Mouse (Mus musculus) myocyte (in vitro differentiated cells): Measurements from ENCODE around the gene Kctd21.

Source experiments
- POLR2A ChIP-seq: IDR thresholded peaks from one replicate; pipeline ENCODE4 v1.6.1; 2011; ENCODE audit warnings: low read depth, mild to moderate bottlenecking, control low read depth, moderate library complexity; ENCODE audit not compliant: insufficient read length
- POLR2AphosphoS2 ChIP-seq: IDR thresholded peaks from one replicate; pipeline ENCODE4 v1.6.1; 2011; ENCODE audit warnings: low read depth, control low read depth; ENCODE audit not compliant: insufficient read length

DNA sequence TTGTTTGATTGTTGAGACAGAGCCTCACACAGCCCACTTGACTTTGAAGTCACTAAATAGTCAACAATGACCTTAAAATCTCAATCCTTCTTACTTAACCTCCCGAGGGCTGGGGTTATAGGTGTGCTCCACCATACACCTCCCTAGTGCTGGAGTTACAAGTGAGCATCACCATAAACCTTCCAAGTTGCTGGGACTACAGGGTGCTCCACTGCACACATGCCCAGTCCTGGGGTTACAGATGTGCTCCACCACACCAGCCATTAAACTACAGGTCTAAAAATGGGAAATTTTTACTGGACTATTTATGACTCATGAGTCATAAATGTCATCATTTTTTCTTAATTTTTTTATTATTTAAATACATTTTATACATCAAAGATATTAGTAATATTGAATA, 33.8 kb downstream of the Kctd21 start:
- no peak for TF ChIP-seq POLR2A
- TF ChIP-seq POLR2AphosphoS2 = no peak
